Mouse (Mus musculus): ENCODE data around the gene Btla.

Btla gene

DNA sequence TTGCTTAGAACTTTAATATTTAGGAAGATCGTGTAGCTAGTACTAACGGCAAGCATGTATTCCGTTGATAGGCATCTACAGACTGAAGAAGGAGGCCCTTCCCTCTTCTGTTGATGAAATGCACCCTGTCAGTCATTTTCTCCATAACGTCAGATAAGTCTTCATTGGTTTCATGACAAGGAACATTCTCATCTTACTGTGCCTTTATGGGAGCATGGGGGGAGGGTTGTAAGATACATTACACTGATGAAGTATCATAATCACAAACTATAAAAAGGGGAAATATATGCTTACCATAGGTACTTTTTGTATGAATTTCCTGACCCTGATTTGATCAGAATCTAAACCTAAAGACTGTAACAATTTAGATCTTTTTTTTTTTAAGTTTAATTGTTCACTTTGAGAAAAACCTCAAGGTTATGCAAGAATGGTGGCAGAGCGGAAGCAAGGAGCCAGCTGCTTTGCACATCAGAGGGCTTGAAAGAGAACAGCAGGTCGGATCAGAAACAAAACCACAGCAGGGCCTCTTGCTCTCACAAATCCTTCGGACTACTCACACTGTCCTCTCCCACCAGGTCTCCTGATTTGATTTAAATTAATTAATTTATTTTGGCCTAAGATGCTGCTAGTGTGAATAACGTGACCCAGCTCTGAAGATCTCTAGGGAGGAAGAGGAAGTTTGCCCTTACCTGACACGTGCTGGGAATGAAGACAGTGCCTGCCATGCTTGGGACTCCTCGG lies at the start of gene Btla:
Btla (plus strand) TSS at position 668 of the 741 bp plus-strand sequence.
- DNase-seq: no peak

DNA sequence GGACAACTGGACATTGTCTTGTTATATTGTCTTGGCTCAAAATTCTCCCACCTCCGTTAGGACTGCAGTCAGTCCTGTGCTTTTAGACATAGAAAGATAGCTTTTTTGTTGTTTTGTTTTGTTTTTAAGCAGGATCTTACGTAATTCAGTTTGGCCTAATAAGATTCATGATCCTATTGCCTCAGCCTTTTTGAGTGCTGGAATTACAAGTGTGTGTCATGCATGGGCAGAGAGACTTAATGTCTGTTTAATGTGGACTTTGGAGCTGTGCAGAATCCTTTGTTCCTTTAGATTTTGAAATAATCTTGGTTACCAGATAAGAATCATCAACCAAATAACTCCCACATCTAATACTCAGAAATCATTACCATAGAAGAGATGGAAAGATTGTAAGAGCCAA lies 45.6 kb upstream of the Btla start:
- DNase-seq: no peak

DNA sequence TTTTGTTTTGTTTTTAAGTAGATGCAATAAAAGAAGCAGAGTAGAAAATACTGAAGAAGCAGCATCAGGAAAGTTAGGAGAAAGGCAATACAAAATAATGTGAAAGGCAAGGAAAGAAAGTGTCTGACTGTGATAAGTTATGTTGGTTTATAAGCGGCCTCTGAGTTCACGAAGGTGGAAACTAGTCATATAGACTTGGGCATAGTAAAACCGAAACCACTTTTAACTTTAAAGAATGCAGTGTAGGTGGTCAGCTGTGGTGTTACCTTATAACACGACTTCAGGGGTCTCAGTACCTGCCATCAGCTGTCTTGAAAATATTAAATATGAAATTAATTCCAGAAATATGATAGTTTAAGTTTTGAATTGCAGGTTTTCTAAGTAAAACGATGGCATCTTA lies 42.3 kb upstream of the Btla start:
- no peak for DNase-seq

DNA sequence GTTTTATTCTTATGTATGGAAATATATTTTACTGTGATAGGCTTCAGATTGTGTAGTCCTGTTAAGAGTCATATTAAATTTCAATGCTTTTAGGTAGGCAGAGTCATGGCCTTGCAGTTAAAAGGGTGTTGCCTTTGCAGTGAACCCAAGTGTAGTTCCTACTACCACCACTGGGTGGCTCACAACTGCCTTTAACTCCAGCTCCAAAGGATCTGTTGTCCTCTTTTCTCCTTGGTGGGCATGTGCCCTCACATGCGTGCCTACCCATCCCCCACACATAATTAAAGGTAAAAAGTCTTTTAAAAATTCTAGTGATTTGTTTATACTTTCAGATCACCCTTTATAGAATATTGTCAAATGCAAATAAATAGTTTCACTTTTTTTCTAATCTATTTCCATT lies 31.5 kb upstream of the Btla start:
- peak; percentile 83 for DNase-seq

DNA sequence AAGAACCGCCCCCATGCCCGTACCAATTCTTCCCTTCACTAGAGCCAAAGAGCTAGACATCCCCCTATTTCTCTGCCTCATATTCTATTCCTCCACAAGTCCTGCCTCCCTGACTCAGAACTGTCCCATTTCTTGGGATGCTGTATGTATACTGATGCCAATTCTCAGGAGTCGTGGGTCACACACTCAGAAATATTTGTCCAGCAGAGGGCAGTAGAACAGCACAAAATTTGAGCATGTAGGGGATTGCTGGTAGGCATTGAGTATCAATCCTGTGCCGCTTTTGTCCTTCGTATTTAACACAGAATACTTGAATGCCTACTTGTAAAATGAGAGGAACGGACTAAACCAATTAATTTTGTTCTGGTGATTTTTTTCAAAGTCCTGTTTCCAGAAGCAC lies 27.3 kb upstream of the Btla start:
- peak; percentile 49 for DNase-seq

DNA sequence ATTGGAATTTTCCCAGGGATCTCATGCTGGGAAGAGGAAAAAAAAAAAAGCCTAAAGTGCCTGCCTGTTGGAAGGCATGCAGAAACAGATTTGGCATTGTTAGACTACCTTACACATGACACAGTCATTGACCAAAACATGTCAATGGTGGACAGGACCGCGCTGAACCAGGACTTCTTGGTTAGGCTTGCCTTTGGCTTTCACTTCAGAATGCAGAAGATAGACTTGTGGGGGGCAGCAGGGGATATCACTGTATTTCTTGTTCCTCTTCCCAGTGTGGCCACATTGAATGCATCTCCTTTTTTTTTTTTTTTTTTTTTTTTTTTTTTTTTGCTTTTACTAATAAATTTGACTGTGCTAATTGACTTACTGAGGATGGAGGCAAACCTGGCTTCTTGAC lies 22.7 kb upstream of the Btla start:
- DNase-seq: no peak

DNA sequence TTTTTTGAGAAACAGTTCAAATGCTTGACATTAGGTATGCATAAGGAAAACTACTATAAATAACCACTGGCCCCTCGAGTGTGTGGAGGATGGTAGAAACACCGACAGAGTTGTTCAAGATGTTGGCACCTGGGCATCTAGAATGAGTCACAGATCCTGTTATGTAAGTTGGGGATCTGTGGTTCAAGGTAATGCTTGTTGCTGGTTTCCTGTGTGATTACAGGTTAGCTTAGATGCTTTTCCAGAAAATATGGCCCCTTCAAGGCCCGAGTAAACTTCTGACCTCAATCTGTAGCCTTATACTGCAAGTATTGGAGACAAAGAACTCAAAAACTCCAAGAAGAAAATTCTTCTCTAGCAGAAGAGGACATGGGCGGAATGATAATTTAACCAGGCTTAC lies 19.7 kb upstream of the Btla start:
- no peak for DNase-seq

DNA sequence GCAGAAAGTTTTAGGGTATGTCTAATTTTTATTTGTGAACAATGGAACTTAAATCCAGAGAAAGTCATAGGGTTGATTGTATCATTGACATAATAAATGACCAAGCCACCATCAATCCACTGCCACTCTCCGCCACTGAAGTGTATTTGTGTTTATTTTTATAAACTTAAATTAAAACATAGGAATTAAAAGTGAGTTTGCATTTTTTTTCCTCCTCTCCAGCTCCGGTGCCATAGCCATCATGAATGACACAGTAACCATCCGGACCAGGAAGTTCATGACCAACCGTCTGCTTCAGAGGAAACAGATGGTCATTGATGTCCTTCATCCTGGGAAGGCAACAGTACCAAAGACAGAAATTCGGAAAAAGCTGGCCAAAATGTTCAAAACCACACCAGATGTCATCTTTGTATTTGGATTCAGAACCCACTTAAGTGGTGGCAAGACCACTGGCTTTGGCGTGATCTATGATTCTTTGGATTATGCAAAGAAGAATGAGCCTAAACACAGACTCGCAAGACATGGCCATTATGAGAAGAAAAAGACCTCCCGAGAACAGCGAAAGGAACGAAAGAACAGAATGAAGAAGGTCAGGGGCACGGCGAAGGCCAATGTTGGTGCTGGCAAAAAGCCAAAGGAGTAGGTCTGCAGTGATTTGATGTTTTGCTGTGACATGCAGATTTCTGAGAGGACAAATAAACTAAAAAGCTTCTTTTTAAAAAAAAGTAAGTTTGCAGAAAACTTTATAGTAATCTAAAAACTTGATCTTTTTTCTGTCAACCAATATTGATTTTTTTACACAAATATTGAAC lies 19.1 kb upstream of the Btla start:
- no peak for DNase-seq

DNA sequence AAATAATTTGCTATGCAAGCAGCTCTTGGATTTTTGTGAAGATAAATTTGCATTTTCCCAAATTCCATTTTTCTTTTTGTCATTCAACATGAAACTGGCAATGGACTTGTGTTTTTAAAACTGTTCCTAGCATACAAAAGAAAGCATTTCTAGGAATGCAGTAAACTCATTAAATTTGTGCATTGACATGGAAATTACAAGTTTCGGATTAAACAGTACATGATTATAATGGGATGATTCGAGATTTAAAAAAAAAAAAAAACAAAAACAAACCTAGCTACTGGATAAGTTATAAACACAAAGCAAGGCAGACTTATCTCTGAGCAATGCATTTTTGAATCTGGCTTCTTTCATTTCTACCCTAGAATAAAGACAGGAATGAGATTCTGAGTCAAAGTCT lies 2.1 kb upstream of the Btla start:
- no peak for DNase-seq

DNA sequence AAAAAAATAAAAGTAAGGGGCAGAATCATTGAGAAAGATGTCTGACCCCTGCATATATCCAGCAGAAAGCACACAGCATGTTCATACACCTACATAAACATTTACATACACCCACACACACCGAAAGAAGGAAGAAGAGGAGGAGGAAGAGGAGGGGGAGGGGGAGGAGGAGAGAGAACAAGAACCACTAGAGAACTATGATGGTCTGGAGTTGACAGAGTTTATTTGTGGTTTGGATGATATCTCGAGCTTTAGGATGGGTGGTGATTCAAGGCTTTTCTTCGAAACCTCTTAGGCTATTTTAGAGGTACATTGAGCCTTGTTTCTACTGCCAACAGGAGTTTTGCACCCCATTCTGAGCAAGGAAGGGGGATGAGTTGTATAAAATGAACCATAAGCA lies 1.3 kb upstream of the Btla start:
- DNase-seq: no peak

DNA sequence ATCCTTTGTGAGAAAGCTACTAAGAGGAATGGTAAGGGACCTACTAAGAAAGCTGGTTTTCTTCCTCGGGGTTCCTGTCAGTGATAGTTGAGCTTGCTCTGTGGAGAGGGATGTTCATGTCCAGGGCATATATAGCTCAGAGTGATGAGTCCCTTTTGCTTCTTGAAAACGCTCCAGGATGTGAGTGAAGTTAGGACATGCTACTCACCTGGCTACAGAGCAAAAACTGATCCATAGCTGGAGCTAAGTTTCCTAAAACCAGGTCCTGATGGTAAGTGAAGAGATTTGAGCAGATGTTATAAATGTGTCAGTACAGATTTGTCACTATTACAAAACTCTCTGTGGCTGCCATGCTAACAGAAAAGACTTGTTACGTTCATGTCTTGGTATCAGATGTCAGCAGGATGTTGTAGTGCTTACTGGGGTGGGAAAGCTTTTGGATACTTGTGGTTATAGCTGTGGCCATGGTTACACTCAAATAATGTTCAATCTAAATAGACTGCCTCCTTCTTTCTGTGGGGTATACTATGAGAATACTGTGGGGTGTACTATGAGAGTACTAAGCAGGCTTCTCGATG lies 405 bp downstream of the Btla start:
- DNase-seq: no peak

DNA sequence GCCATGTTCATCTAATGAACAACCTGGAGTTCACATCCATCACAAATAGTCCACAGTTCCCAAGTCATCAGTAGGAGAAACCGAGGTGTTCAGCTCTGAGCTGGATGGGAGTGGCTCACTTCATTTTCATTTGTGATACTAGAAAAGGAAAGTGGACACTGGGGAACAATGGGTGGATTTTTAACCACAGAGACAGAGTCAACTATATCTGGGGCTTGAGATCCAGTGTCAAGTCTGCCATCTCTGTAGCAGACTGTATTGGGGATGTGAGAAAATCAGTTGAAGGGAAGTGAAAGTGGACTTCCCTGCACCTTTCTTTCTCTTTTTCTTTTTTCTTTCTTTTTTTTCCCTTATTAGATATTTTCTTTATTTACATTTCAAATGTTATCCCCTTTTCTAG lies 2.9 kb downstream of the Btla start:
- no peak for DNase-seq

DNA sequence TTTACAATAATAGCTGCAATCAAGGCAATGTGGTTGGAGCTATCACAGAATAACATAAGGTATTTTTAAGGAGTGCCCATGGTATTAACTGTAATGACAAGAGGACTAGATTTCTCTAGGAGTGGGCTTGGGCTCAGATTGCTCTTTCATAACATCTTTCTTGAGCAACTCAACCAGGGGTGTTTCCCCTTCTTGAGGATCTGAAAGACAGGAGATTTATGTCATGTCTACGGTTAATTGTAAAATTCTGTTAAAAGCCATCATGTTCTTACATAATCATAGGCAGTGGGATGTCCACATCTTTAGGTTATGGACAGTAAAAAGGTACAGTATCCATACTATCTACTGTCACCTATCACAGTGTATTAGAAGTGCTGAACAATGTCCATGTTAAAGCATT lies 7.2 kb downstream of the Btla start:
- no peak for DNase-seq

DNA sequence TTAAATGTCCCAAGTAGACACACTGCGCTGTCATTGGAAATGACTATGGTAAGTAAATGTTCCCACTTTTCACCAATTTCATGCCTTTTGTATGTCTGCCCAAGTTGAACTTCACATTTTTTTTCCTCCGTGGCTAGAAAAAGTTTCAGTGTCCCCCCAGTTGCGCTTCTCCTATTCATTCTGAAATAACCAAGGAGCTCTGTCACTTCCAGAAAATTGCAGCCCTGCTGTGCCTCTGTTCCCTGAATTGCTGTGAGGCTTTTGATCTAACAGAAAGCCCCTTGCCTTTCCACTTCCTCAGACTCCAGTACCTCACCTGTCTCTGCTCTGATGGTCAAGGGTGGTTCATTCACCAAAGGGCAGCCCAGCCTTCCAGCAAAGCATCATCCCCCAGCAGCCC lies 8.9 kb downstream of the Btla start:
- no peak for DNase-seq

DNA sequence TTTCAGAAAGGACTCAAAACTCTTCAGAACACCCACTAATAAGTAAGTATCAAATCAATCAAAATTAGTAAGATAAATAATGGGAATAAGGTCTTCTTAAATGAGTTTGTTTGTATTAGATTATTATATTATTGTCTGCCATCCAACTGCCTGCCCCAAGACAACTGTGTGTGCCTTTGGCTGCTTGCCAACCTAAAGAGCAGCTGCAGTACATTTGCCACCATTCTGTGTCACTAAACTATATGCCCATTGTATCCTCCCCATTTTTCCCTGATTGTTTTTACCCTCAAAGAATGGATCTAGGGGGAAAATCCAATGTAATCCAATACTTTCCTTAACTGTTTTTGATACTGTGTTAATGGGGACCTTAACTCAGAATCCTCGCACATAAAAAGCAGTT lies 18.6 kb downstream of the Btla start:
- DNase-seq: no peak

DNA sequence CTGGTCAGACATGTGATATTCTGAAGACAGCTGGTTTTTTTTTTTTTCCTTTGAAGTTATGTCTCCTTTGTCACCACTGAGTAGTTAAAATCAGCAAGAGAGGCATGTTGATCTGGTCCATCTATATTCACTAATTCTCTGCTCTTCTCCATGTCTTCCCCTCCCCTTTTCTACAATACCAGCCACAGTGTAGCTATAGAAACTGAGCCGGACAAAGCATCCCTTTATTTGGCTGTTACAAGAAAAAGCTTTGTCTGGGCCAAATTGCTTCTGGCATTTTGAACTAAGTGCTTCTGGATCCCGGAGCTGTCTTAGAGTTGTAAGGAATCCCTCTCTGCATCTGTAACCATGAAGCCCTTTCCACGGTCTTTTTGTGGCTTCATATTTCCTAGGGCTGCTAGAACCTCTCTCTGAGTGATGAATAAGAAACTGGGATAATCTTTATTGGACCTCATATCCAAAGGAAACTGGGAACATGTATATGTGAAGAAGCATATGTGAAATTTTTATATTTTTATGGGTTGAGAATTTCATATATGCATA lies 20.9 kb downstream of the Btla start:
- DNase-seq: no peak

DNA sequence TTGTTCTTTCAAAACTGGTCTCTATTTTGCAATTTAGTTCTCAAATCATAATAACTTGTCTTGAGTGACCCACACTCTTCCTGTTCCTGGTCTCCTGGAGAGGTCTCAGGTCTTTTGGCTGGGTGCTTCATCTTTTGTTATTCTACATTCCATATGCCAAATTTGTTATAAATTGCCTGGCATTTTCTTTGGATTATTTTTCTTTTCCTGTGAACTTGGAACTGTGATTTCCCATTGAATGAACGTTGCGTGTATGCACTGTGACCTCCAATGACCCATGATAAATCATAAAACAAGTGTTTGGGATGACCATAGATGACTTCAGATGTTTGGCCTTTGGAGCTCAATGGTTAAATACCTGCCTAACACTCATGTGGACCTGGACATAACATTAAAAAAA lies 25.6 kb downstream of the Btla start:
- no peak for DNase-seq

DNA sequence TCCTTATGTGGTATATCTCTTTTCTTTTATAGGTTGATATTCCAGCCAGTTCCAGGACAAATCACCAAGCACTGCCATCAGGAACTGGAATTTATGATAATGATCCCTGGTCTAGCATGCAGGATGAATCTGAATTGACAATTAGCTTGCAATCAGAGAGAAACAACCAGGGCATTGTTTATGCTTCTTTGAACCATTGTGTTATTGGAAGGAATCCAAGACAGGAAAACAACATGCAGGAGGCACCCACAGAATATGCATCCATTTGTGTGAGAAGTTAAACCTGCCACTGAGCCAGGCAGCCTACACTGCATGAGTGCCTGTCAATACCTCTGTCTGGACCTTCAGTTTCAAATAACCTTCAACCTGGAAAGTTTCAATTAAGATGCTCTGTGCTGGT lies 26.2 kb downstream of the Btla start:
- DNase-seq: no peak

DNA sequence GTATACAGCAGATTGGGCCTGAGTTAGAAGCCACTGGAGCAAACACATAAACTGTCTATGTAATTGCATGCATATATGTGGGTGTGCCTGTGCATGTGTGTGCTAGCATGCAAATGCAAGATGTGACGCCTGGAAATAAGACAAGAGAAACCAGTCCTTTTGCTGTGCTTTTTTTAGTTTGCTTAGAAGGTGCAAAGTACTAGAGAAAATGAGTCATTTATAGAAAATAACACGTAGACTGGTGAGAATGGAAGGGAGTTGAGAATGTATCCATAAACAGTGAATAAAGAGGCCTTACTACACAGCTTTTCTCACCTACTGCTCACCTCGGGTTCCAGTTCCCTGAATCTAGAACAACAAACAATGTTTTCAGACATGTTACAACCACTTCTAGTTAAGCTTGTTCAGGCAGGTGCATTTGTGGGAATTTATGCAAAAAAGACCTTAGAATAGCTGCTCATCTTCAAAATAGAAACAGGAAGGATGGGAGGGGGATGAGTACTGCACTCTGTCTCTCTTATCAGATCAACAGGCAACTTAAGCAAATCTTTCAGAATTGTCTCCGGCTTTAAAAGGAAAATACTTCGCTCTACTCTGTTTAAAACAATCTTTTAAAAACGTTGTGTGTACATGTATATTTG lies 27.8 kb downstream of the Btla start:
- no peak for DNase-seq

DNA sequence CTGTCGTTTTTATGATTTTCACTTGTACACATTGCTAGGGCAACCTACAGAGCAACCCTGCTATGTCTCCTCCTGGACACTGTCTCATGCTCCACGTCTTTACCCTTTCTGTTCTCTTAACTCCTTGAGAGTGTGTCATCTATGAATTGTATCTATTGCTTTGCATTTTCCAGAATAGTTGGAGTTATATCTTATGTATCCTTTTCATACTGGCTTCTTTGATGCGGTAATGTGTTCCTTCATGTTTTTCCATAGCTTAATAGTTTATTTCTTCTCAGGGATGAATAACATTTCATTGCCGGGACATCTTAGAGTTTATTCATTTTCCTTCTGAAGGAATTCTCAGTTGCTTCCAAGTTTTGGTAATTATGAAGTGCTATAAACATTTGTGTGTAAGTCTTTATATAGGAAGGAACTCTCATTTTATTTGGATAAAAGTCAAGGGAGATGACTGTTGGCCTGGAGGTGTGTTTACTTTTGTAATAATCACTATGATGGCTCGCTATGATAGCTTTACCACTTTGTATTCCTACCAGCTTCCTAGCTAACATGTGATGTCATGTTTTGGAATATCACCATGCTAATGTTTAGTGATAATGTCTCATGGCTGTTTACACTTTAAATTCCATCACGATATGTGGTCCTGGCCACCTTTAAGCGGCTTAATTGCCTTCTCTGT lies 31.2 kb downstream of the Btla start:
- DNase-seq: no peak

DNA sequence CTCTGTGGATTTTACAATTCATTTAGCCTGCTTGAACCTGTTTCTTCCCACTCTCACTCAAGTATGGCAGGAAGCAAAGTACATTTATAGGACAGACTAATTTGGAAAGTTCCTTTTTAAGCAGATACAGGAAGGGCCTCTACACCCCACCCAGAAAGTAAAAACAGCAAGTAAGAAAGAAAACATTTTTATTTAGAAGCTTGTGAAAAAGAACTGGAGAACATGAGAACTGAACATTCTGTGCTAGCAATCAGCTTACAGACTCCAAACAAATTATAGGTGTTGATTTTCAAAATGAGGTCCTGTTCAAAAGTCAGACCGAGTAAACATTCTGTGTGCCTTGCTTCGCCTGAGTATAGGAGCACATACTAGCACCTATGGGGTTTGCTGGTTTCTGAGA lies 32.8 kb downstream of the Btla start:
- DNase-seq: no peak

DNA sequence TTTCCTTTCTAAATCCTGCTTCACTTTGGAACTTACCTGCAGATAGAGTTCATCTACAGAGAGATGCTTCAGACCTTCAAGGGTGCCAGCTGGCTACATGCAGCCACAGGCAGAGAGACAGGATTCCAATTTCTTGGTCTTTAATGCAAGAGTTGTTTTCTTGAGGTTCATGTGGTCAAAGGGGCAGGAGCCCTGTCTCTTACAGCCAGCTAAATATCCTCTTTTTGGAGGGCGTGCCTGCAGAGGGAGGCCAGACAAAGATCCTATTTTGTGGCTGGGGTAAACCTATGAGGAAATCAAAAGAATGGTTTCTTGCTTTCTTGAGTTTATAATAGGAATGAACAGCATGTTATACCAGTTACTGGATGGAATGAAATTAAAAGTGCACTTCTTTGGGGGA lies 33.5 kb downstream of the Btla start:
- no peak for DNase-seq

DNA sequence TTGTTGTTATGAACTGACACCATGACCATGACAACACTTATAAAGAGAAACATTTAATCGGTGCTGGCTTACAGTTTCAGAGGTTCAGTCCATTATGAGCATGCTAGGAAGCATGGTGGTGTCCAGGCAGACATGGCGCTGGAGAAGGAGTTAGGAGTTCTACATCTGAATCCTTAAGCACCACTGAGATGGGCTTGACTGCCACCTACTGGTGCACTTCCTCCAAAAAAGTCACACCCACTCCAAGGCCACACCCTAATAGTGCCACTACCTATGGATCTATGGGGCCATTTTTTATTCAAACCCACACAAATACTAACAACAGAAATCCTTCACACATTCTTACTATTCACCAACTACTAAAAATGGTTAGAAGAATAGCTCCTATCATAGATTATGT lies 35.5 kb downstream of the Btla start:
- no peak for DNase-seq

All from right cerebral cortex, postnatal 4 days (tissue).